Mouse (Mus musculus) spleen, adult 10 weeks (tissue): ENCODE results near the gene Mttp. TPM values are rescaled to one million over a fixed set of nuclear protein-coding genes. Genes with fewer than 3 reads are reported as not detected.

Experiments
- polyA plus RNA-seq: library from polyadenylated mRNA; stranded (reverse); fragments of 350-450 nt; fragmentation: Illumina TruSeq; extraction: RNeasy Lipid Tissue Mini Kit (QIAGEN cat#74804); gene quantifications from one replicate; pipeline ENCODE4 v1.2.3, GENCODE M21; 2015; ENCODE audit warnings: low replicate concordance; ENCODE audit not compliant: insufficient read depth

The Mttp gene
- polyA plus RNA-seq, result 2.4 TPM

GRCm38 (mm10) chr3:138144642-138145171, at the start of gene Mttp:
Gene Mttp (minus strand): TSS chr3:138144968.

GRCm38 (mm10) chr3:138193683-138194302, 49.0 kb upstream of the Mttp start, which contains the start of gene 4930579F01Rik:
Gene 4930579F01Rik (minus strand): TSS chr3:138193825.

GRCm38 (mm10) chr3:138143315-138144059, 1.3 kb downstream of the Mttp start, which contains the start of gene Trmt10a:
Gene Trmt10a (plus strand): TSS chr3:138143448.

GRCm38 (mm10) chr3:138067288-138067687, 77.5 kb downstream of the Mttp start, which contains the start of gene Gm5105:
Gene Gm5105 (minus strand): TSS chr3:138067388.

GRCm38 (mm10) chr3:138064732-138065645, 79.8 kb downstream of the Mttp start, which contains the start of gene 1110002E22Rik:
Gene 1110002E22Rik (plus strand): TSS chr3:138065052.

Other genes with a start within 250 kb of the Mttp start
- 72.7 TPM for gene Lamtor3, start 226.5 kb downstream of the Mttp start, polyA plus RNA-seq
- gene Dapp1, start 163.4 kb downstream of the Mttp start, polyA plus RNA-seq, result 50.9 TPM
- gene 1110002E22Rik, start 79.9 kb downstream of the Mttp start, polyA plus RNA-seq, result 0.19 TPM
- gene Gm5105, start 77.6 kb downstream of the Mttp start, polyA plus RNA-seq, result not detected
- 14.4 TPM for gene Trmt10a, start 1.5 kb downstream of the Mttp start, polyA plus RNA-seq
- not detected for gene 4930579F01Rik, start 48.9 kb upstream of the Mttp start, polyA plus RNA-seq
- gene Adh7, start 72.8 kb upstream of the Mttp start, polyA plus RNA-seq, result not detected
- gene Adh1, start 116.0 kb upstream of the Mttp start, polyA plus RNA-seq, result 1.3 TPM
- not detected for gene Adh6a, start 168.3 kb upstream of the Mttp start, polyA plus RNA-seq
- gene Adh6b, start 196.8 kb upstream of the Mttp start, polyA plus RNA-seq, result not detected